Mouse (Mus musculus): ENCODE measurements at regions not wholly inside any gene's neighbourhood (a gene's known extent, or its start where the extent isn't known, plus 50 kb on each side); places are given as distances from the start of the nearest gene placed in this dataset.
A peak's percentile ranks its signal among the peaks of the same experiment; 100 is the strongest.

GRCm38 (mm10) chr15:52095629-52096190 is 1789.0 kb upstream of the Gm7489 start:
- Histone ChIP-seq H3K4me3 (ENCODE audit: low read length) (no peak overlapping the region), H3K27me3 (ENCODE audit: control insufficient read depth, insufficient read depth, low read length) (no peaks in the 10 kb centered on the region), H3K9ac (ENCODE audit: low read depth, low read length) (no peak overlapping the region), H3K4me2 (replicated peaks; ENCODE audit: low read depth, low read length) (no peak overlapping the region), H3K9me3 (ENCODE audit: control insufficient read depth, low read length) (no peaks in the 10 kb centered on the region), H3K4me1 (ENCODE audit: control insufficient read depth, insufficient read depth, low read length) (no peaks in the 10 kb centered on the region), H3K36me3 (ENCODE audit: control insufficient read depth, insufficient read depth, low read length) (no peaks in the 10 kb centered on the region), H3K27ac (ENCODE audit: low read depth, low read length) (no peak overlapping the region)
- WGBS: 34% methylated on average over 6 of the region's 6 CpGs
- ATAC-seq (ENCODE audit: low FRiP score, low TSS enrichment): no peak

GRCm38 (mm10) chr15:52108761-52109160 is 1775.9 kb upstream of the Gm7489 start:
- no peaks in the 10 kb centered on the region for H3K27me3 ChIP-seq (ENCODE audit: control insufficient read depth, insufficient read depth, low read length)
- no peak for ATAC-seq (ENCODE audit: low FRiP score, low TSS enrichment)
- no peaks in the 10 kb centered on the region for H3K36me3 ChIP-seq (ENCODE audit: control insufficient read depth, insufficient read depth, low read length)
- H3K4me2 ChIP-seq (replicated peaks; ENCODE audit: low read depth, low read length): no peak overlapping the region
- 72% methylated on average over 2 of the region's 2 CpGs for WGBS
- H3K9ac ChIP-seq (ENCODE audit: low read depth, low read length): no peak overlapping the region
- H3K4me1 ChIP-seq (ENCODE audit: control insufficient read depth, insufficient read depth, low read length): no peaks in the 10 kb centered on the region
- H3K4me3 ChIP-seq (ENCODE audit: low read length): no peak overlapping the region
- no peak overlapping the region for H3K27ac ChIP-seq (ENCODE audit: low read depth, low read length)
- H3K9me3 ChIP-seq (ENCODE audit: control insufficient read depth, low read length): no peaks in the 10 kb centered on the region

- H3K27ac ChIP-seq (ENCODE audit: low read depth, low read length): no peak overlapping the region
- no peak for ATAC-seq (ENCODE audit: low FRiP score, low TSS enrichment)
- no peaks in the 10 kb centered on the region for H3K27me3 ChIP-seq (ENCODE audit: control insufficient read depth, insufficient read depth, low read length)
- no peaks in the 10 kb centered on the region for H3K36me3 ChIP-seq (ENCODE audit: control insufficient read depth, insufficient read depth, low read length)
- no peaks in the 10 kb centered on the region for H3K4me1 ChIP-seq (ENCODE audit: control insufficient read depth, insufficient read depth, low read length)
- no peak overlapping the region for H3K4me3 ChIP-seq (ENCODE audit: low read length)
- no peak overlapping the region for H3K4me2 ChIP-seq (replicated peaks; ENCODE audit: low read depth, low read length)
- no peak overlapping the region for H3K9ac ChIP-seq (ENCODE audit: low read depth, low read length)
- WGBS: 81% methylated on average over 2 of the region's 2 CpGs
- H3K9me3 ChIP-seq (ENCODE audit: control insufficient read depth, low read length): no peaks in the 10 kb centered on the region
Measured at GRCm38 (mm10) chr15:52114368-52115036, 1770.2 kb upstream of the Gm7489 start.

GRCm38 (mm10) chr15:52136693-52137092 is 1748.0 kb upstream of the Gm7489 start:
- ATAC-seq (ENCODE audit: low FRiP score, low TSS enrichment): no peak

GRCm38 (mm10) chr15:52153421-52153820 is 1731.3 kb upstream of the Gm7489 start:
- H3K4me2 ChIP-seq (replicated peaks; ENCODE audit: low read depth, low read length): no peak overlapping the region
- H3K4me3 ChIP-seq (ENCODE audit: low read length): no peak overlapping the region
- H3K9ac ChIP-seq (ENCODE audit: low read depth, low read length): no peak overlapping the region
- 23% methylated on average over 5 of the region's 5 CpGs for WGBS
- no peaks in the 10 kb centered on the region for H3K4me1 ChIP-seq (ENCODE audit: control insufficient read depth, insufficient read depth, low read length)
- no peak overlapping the region for H3K27ac ChIP-seq (ENCODE audit: low read depth, low read length)
- H3K9me3 ChIP-seq (ENCODE audit: control insufficient read depth, low read length): no peaks in the 10 kb centered on the region
- H3K27me3 ChIP-seq (ENCODE audit: control insufficient read depth, insufficient read depth, low read length): no peaks in the 10 kb centered on the region
- ATAC-seq (ENCODE audit: low FRiP score, low TSS enrichment): 0 out of 2 replicates have a peak, but pooled peaks have one; percentile 57
- no peaks in the 10 kb centered on the region for H3K36me3 ChIP-seq (ENCODE audit: control insufficient read depth, insufficient read depth, low read length)

More at GRCm38 (mm10) chr15:52136693-52137092, 1748.0 kb upstream of the Gm7489 start:
- no peaks in the 10 kb centered on the region for H3K27me3 ChIP-seq (ENCODE audit: control insufficient read depth, insufficient read depth, low read length)
- no peaks in the 10 kb centered on the region for H3K36me3 ChIP-seq (ENCODE audit: control insufficient read depth, insufficient read depth, low read length)
- H3K9me3 ChIP-seq (ENCODE audit: control insufficient read depth, low read length): no peaks in the 10 kb centered on the region
- H3K27ac ChIP-seq (ENCODE audit: low read depth, low read length): no peak overlapping the region
- WGBS: 83% methylated on average over 3 of the region's 3 CpGs
- H3K4me1 ChIP-seq (ENCODE audit: control insufficient read depth, insufficient read depth, low read length): no peaks in the 10 kb centered on the region
- no peak overlapping the region for H3K4me2 ChIP-seq (replicated peaks; ENCODE audit: low read depth, low read length)
- no peak overlapping the region for H3K4me3 ChIP-seq (ENCODE audit: low read length)
- no peak overlapping the region for H3K9ac ChIP-seq (ENCODE audit: low read depth, low read length)

- Histone ChIP-seq H3K9ac (ENCODE audit: low read depth, low read length) (no peak overlapping the region), H3K4me2 (replicated peaks; ENCODE audit: low read depth, low read length) (no peak overlapping the region), H3K27me3 (ENCODE audit: control insufficient read depth, insufficient read depth, low read length) (no peaks in the 10 kb centered on the region), H3K4me1 (ENCODE audit: control insufficient read depth, insufficient read depth, low read length) (peaks cover 5% of the 10 kb centered on the region; the same call in 1 of the 2 replicates), H3K36me3 (ENCODE audit: control insufficient read depth, insufficient read depth, low read length) (no peaks in the 10 kb centered on the region), H3K27ac (ENCODE audit: low read depth, low read length) (no peak overlapping the region), H3K9me3 (ENCODE audit: control insufficient read depth, low read length) (no peaks in the 10 kb centered on the region), H3K4me3 (ENCODE audit: low read length) (no peak overlapping the region)
- WGBS: 67% methylated on average over 1 of the region's 1 CpGs
- ATAC-seq (ENCODE audit: low FRiP score, low TSS enrichment): no peak
Measured at GRCm38 (mm10) chr15:52155784-52156183, 1728.9 kb upstream of the Gm7489 start.

- Histone ChIP-seq H3K36me3 (ENCODE audit: control insufficient read depth, insufficient read depth, low read length) (no peaks in the 10 kb centered on the region), H3K4me3 (ENCODE audit: low read length) (no peak overlapping the region), H3K4me2 (replicated peaks; ENCODE audit: low read depth, low read length) (no peak overlapping the region), H3K9me3 (ENCODE audit: control insufficient read depth, low read length) (no peaks in the 10 kb centered on the region), H3K27ac (ENCODE audit: low read depth, low read length) (no peak overlapping the region), H3K4me1 (ENCODE audit: control insufficient read depth, insufficient read depth, low read length) (peaks cover 11% of the 10 kb centered on the region), H3K9ac (ENCODE audit: low read depth, low read length) (no peak overlapping the region), H3K27me3 (ENCODE audit: control insufficient read depth, insufficient read depth, low read length) (no peaks in the 10 kb centered on the region)
- no peak for ATAC-seq (ENCODE audit: low FRiP score, low TSS enrichment)
- WGBS: 50% methylated on average over 4 of the region's 4 CpGs
Measured at GRCm38 (mm10) chr15:52156779-52157178, 1727.9 kb upstream of the Gm7489 start.

- no peaks in the 10 kb centered on the region for H3K27me3 ChIP-seq (ENCODE audit: control insufficient read depth, insufficient read depth, low read length)
- peak overlapping the region; percentile 39; the same call in 1 of the 2 replicates for H3K27ac ChIP-seq (ENCODE audit: low read depth, low read length)
- H3K9ac ChIP-seq (ENCODE audit: low read depth, low read length): 0 out of 2 replicates have a peak overlapping the region, but pooled peaks have one; percentile 18
- H3K36me3 ChIP-seq (ENCODE audit: control insufficient read depth, insufficient read depth, low read length): no peaks in the 10 kb centered on the region
- H3K4me2 ChIP-seq (replicated peaks; ENCODE audit: low read depth, low read length): peak overlapping the region; percentile 24; the same call in 1 of the 2 replicates
- H3K9me3 ChIP-seq (ENCODE audit: control insufficient read depth, low read length): no peaks in the 10 kb centered on the region
- WGBS: 22% methylated on average over 18 of the region's 18 CpGs
- H3K4me1 ChIP-seq (ENCODE audit: control insufficient read depth, insufficient read depth, low read length): peaks cover 16% of the 10 kb centered on the region
- no peak overlapping the region for H3K4me3 ChIP-seq (ENCODE audit: low read length)
- peak; percentile 81 for ATAC-seq (ENCODE audit: low FRiP score, low TSS enrichment)
Measured at GRCm38 (mm10) chr15:52160181-52161088, 1724.3 kb upstream of the Gm7489 start.

Measured in kidney, embryonic 14.5 days (tissue).